Mouse (Mus musculus) sigmoid colon, adult 10 weeks (tissue): ENCODE data around the gene Gm49403. TPM values are rescaled to one million over a fixed set of nuclear protein-coding genes. Genes with fewer than 3 reads are reported as not detected.

Experiments
- polyA plus RNA-seq: library from polyadenylated mRNA; stranded (reverse); fragments of 350-450 nt; fragmentation: Illumina TruSeq; extraction: RNeasy Lipid Tissue Mini Kit (QIAGEN cat#74804); gene quantifications from one replicate; pipeline ENCODE4 v1.2.3, GENCODE M21; 2014; ENCODE audit warnings: low read depth, low replicate concordance

Gene Gm49403
- not detected for polyA plus RNA-seq

GRCm38 (mm10) chr19:8883616-8884015 lies at the start of gene Gm49403, which contains the start of gene Lbhd1:
Gene Gm49403, plus strand, starts transcription at chr19:8883930.
Gene Lbhd1, plus strand, starts transcription at chr19:8883732.

GRCm38 (mm10) chr19:8837251-8837791 lies 46.4 kb upstream of the Gm49403 start, which contains the start of gene Bscl2:
Gene Bscl2, plus strand, starts transcription at chr19:8837467.

GRCm38 (mm10) chr19:8839103-8839907 lies 44.4 kb upstream of the Gm49403 start, which contains the start of gene Gng3:
Gene Gng3, minus strand, starts transcription at chr19:8839194.

GRCm38 (mm10) chr19:8850402-8850901 lies 33.3 kb upstream of the Gm49403 start, which contains the start of gene Lrrn4cl:
Gene Lrrn4cl, plus strand, starts transcription at chr19:8850768.

GRCm38 (mm10) chr19:8871267-8872186 lies 12.2 kb upstream of the Gm49403 start, which contains the start of gene Ubxn1:
Gene Ubxn1, plus strand, starts transcription at chr19:8871496.

GRCm38 (mm10) chr19:8880311-8881033 lies 3.3 kb upstream of the Gm49403 start, which contains the start of gene Uqcc3:
Gene Uqcc3, minus strand, starts transcription at chr19:8880923.

GRCm38 (mm10) chr19:8888511-8889385 lies 5.0 kb downstream of the Gm49403 start, which contains the start of the genes 1810009A15Rik and Gm49416:
Gene 1810009A15Rik, plus strand, starts transcription at chr19:8888853.
Gene Gm49416, plus strand, starts transcription at chr19:8888926.

GRCm38 (mm10) chr19:8892829-8893766 lies 9.4 kb downstream of the Gm49403 start, which contains the start of gene Ints5:
Gene Ints5, plus strand, starts transcription at chr19:8893005.

GRCm38 (mm10) chr19:8897865-8898495 lies 14.2 kb downstream of the Gm49403 start, which contains the start of gene Ganab:
Gene Ganab, plus strand, starts transcription at chr19:8898071.

GRCm38 (mm10) chr19:8920073-8920736 lies 36.5 kb downstream of the Gm49403 start, which contains the start of gene B3gat3:
Gene B3gat3, plus strand, starts transcription at chr19:8920374.

GRCm38 (mm10) chr19:8929224-8930088 lies 45.7 kb downstream of the Gm49403 start, which contains the start of the genes Rom1 and Eml3:
Gene Rom1, minus strand, starts transcription at chr19:8929356.
Gene Eml3, plus strand, starts transcription at chr19:8929552.

Other genes starting within 250 kb of the Gm49403 start
- gene Chrm1, start 220.1 kb upstream of the Gm49403 start, polyA plus RNA-seq = 0.79 TPM
- 38.6 TPM for gene Slc3a2, start 160.6 kb upstream of the Gm49403 start, polyA plus RNA-seq
- 12.7 TPM for gene Wdr74, start 148.1 kb upstream of the Gm49403 start, polyA plus RNA-seq
- not detected for gene 1700092M07Rik, start 143.2 kb upstream of the Gm49403 start, polyA plus RNA-seq
- gene Stx5a, start 142.5 kb upstream of the Gm49403 start, polyA plus RNA-seq = 112 TPM
- gene Nxf1, start 126.9 kb upstream of the Gm49403 start, polyA plus RNA-seq = 92.5 TPM
- gene Tmem223, start 112.9 kb upstream of the Gm49403 start, polyA plus RNA-seq = 17.2 TPM
- gene Tmem179b, start 109.5 kb upstream of the Gm49403 start, polyA plus RNA-seq = 30.6 TPM
- gene Taf6l, start 97.5 kb upstream of the Gm49403 start, polyA plus RNA-seq = not detected
- 35.0 TPM for gene Polr2g, start 85.4 kb upstream of the Gm49403 start, polyA plus RNA-seq
- gene Zbtb3, start 81.4 kb upstream of the Gm49403 start, polyA plus RNA-seq = not detected
- gene Ttc9c, start 64.6 kb upstream of the Gm49403 start, polyA plus RNA-seq = 112 TPM
- 195 TPM for gene Hnrnpul2, start 63.9 kb upstream of the Gm49403 start, polyA plus RNA-seq
- not detected for gene AC129217.1, start 54.2 kb upstream of the Gm49403 start, polyA plus RNA-seq
- 8.5 TPM for gene Bscl2, start 46.5 kb upstream of the Gm49403 start, polyA plus RNA-seq
- 0.69 TPM for gene Gng3, start 44.7 kb upstream of the Gm49403 start, polyA plus RNA-seq
- gene Lrrn4cl, start 33.2 kb upstream of the Gm49403 start, polyA plus RNA-seq = 3.7 TPM
- gene Ubxn1, start 12.4 kb upstream of the Gm49403 start, polyA plus RNA-seq = 17.3 TPM
- 2.2 TPM for gene Uqcc3, start 3.0 kb upstream of the Gm49403 start, polyA plus RNA-seq
- gene Lbhd1, start 198 bp upstream of the Gm49403 start, polyA plus RNA-seq = 37.9 TPM
- 12.0 TPM for gene 1810009A15Rik, start 4.9 kb downstream of the Gm49403 start, polyA plus RNA-seq
- not detected for gene Gm49416, start 5.0 kb downstream of the Gm49403 start, polyA plus RNA-seq
- gene Ints5, start 9.1 kb downstream of the Gm49403 start, polyA plus RNA-seq = 0.44 TPM
- 76.6 TPM for gene Ganab, start 14.1 kb downstream of the Gm49403 start, polyA plus RNA-seq
- gene B3gat3, start 36.4 kb downstream of the Gm49403 start, polyA plus RNA-seq = 28.4 TPM
- not detected for gene Rom1, start 45.4 kb downstream of the Gm49403 start, polyA plus RNA-seq
- 5.4 TPM for gene Eml3, start 45.6 kb downstream of the Gm49403 start, polyA plus RNA-seq
- 73.4 TPM for gene Mta2, start 57.9 kb downstream of the Gm49403 start, polyA plus RNA-seq
- gene Tut1, start 69.9 kb downstream of the Gm49403 start, polyA plus RNA-seq = 2.4 TPM
- 81.4 TPM for gene Eef1g, start 83.1 kb downstream of the Gm49403 start, polyA plus RNA-seq
- gene Ahnak, start 105.4 kb downstream of the Gm49403 start, polyA plus RNA-seq = 158 TPM
- not detected for gene Scgb1a1, start 204.0 kb downstream of the Gm49403 start, polyA plus RNA-seq